Mouse (Mus musculus) liver, embryonic 14.5 days (tissue): ENCODE measurements around the gene Pecr. TPM values are rescaled to one million over a fixed set of nuclear protein-coding genes. Genes with fewer than 3 reads are reported as not detected.

Source experiments
- ATAC-seq: fragments of 200-750 bp; cut with Nextera tagmentation; 2 replicates; pipeline ENCODE4 v1.8.0; 2017; ENCODE audit warnings: moderate number of reproducible peaks, mild to moderate bottlenecking, moderate library complexity; ENCODE audit not compliant: insufficient read depth
- DNase-seq, 3 experiments: peaks; one replicate each; pipeline ENCODE4 v3.0.0-alpha.2; 2012 to 2013; ENCODE audit warnings: low read depth in 3 of 3, low spot score in 3 of 3
- H3K27ac ChIP-seq: fragments of 300-500 bp; sonication (generic); 2 replicates; pipeline ENCODE4 v1.5.1; 2014; ENCODE audit warnings: moderate library complexity, mild to moderate bottlenecking, control low read depth, inconsistent platforms
- H3K27me3 ChIP-seq: fragments of 300-500 bp; sonication (generic); 2 replicates; pipeline ENCODE4 v1.6.1; 2014; ENCODE audit warnings: mild to moderate bottlenecking, low read length, moderate library complexity; ENCODE audit not compliant: control insufficient read depth, insufficient read depth
- H3K36me3 ChIP-seq: fragments of 300-500 bp; sonication (generic); replicated peaks from 2 replicates; pipeline ENCODE4 v1.6.1; 2014; ENCODE audit warnings: low read depth; ENCODE audit not compliant: control insufficient read depth, insufficient read depth
- H3K4me1 ChIP-seq, 2 experiments: fragments of 200-500 bp in 1 of 2; fragments of 300-500 bp in 1 of 2; sonication (generic) in 1 of 2; replicated peaks; 2 replicates each; pipeline ENCODE4 v1.6.1; 2012 to 2014; ENCODE audit warnings: antibody characterized with exemption in 1 of 2, inconsistent platforms in 1 of 2, low read length in 1 of 2; ENCODE audit not compliant: control insufficient read depth in 2 of 2, insufficient read depth in 2 of 2
- H3K4me2 ChIP-seq: fragments of 300-500 bp; sonication (generic); 2 replicates; pipeline ENCODE4 v1.6.1; 2014; ENCODE audit warnings: low read depth, mild to moderate bottlenecking, control low read depth, moderate library complexity
- H3K4me3 ChIP-seq, 2 experiments: fragments of 200-500 bp in 1 of 2; fragments of 300-500 bp in 1 of 2; sonication (generic) in 1 of 2; 2 replicates each; pipeline ENCODE4 v1.5.1; 2012 to 2014; ENCODE audit warnings: low read depth in 2 of 2, low read length in 2 of 2, mild to moderate bottlenecking in 2 of 2, control low read depth in 1 of 2, inconsistent platforms in 1 of 2, moderate library complexity in 1 of 2; ENCODE audit not compliant: insufficient read depth in 1 of 2
- H3K9ac ChIP-seq: fragments of 300-500 bp; sonication (generic); replicated peaks from 2 replicates; pipeline ENCODE4 v1.6.1; 2014; ENCODE audit warnings: mild to moderate bottlenecking, control low read depth, moderate library complexity
- H3K9me3 ChIP-seq: fragments of 300-500 bp; sonication (generic); 2 replicates; pipeline ENCODE4 v1.6.1; 2016; ENCODE audit warnings: low read length, mixed read lengths; ENCODE audit not compliant: control insufficient read depth
- CTCF ChIP-seq: IDR thresholded peaks from 2 replicates; pipeline ENCODE4 v1.5.1; 2016; ENCODE audit warnings: antibody characterized with exemption, low read depth, control low read depth
- EP300 ChIP-seq: IDR thresholded peaks from 2 replicates; pipeline ENCODE4 v1.6.1; 2016; ENCODE audit warnings: antibody characterized with exemption, low read depth
- WGBS: fragments of 180-500 bp; shearing (Covaris S2); extraction: QIAGEN DNeasy Blood & Tissue Kit; methylation state at CpG from one replicate; pipeline ENCODE4 v1.1.7; 2014; ENCODE audit not compliant: insufficient replicate concordance; 5-methylcytosine and 5-hydroxymethylcytosine counted together
- polyA plus RNA-seq, 2 experiments: library from polyadenylated mRNA; depleted of rRNA in 1 of 2; stranded (reverse) in 1 of 2; unstranded in 1 of 2; fragments of >200 nt; fragmentation: Nextera tagmentation in 1 of 2; extraction: Ambion mirVana in 1 of 2; gene quantifications; 2 replicates each; pipeline versions ENCODE4 v1.2.1 to v1.2.3; 2012 to 2014

The Pecr gene
- polyA plus RNA-seq, 2 experiments, result 23.1 to 40.2 TPM

DNA sequence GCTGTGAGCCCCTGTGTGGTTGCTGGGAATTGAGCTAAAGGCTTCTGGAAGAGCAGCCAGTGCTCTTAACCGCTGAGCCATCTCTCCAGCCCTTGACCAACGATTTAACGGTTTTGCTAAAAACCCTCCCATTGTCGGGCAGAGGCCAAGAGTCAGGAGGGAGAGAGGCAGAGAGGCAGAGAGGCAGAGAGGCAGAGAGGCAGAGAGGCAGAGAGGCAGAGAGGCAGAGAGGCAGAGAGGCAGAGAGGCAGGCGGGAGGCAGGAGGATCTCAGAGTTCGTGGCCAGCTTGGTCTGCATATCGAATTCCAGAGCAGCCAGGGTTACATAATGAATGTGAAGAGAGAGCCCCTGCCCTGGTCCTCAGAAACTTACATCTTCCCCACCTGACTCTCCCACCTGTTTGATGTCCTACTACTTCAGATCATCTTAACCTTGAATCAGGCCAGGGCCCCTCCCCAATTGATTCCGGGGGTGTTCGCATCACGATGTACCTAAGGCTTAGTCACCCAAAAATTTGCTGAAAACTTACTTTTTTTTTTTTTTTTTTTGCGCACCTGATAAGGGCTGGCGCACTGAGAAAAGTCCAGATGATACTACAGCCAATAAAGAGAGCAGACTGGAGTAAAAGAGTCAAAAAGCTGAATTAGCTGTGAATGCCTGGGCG, 58.9 kb downstream of the Pecr start:
- no peaks in the 10 kb centered on the region for H3K9me3 ChIP-seq
- no peak for ATAC-seq
- no peak overlapping the region for H3K9ac ChIP-seq
- TF ChIP-seq CTCF, result no peak
- TF ChIP-seq EP300, result no peak
- H3K27me3 ChIP-seq, result peaks cover 6% of the 10 kb centered on the region
- H3K36me3 ChIP-seq, result no peaks in the 10 kb centered on the region
- no peak for DNase-seq
- 10% methylated on average over 13 of the region's 13 CpGs for WGBS
- H3K4me2 ChIP-seq, result peak overlapping the region; percentile 50
- no peak overlapping the region for H3K27ac ChIP-seq
- H3K4me3 ChIP-seq, result peak overlapping the region in 1 of 2 experiments; percentile 24; a peak in 2 of 4 replicates
- peaks cover 0 to 3% of the 10 kb centered on the region in 2 experiments; a peak in 2 of 4 replicates for H3K4me1 ChIP-seq

DNA sequence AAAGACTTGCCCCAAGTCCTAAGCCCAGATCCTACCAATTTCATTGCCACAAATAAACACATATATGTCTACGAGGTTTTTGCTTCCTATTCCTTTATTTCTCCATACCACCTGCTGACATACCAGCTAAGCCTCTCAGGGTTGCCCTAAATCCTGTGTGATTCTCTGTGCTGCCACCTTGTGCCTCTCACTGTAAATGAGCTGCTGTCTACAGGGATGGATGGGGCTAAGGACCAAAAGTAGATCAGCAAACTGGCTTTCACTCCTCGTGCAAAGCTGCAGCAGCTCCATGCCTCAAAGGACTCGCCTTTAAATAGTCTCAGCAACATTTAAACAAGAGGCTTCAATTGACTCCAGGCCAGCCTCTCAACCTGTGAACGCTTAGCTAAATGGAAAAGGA, 64.1 kb downstream of the Pecr start:
- H3K4me1 ChIP-seq, result peaks cover 0 to 4% of the 10 kb centered on the region in 2 experiments; a peak in 1 of 4 replicates
- DNase-seq (no peak), ATAC-seq (no peak)
- H3K9me3 ChIP-seq, result no peaks in the 10 kb centered on the region
- no peak overlapping the region for H3K4me3 ChIP-seq
- H3K36me3 ChIP-seq, result no peaks in the 10 kb centered on the region
- no peak overlapping the region for H3K9ac ChIP-seq
- H3K27ac ChIP-seq, result no peak overlapping the region
- 24% methylated on average over 4 of the region's 4 CpGs for WGBS
- TF ChIP-seq EP300 (no peak), CTCF (peak; percentile 36; the same call in 1 of the 2 replicates)
- no peak overlapping the region for H3K4me2 ChIP-seq
- peaks cover 6% of the 10 kb centered on the region for H3K27me3 ChIP-seq

DNA sequence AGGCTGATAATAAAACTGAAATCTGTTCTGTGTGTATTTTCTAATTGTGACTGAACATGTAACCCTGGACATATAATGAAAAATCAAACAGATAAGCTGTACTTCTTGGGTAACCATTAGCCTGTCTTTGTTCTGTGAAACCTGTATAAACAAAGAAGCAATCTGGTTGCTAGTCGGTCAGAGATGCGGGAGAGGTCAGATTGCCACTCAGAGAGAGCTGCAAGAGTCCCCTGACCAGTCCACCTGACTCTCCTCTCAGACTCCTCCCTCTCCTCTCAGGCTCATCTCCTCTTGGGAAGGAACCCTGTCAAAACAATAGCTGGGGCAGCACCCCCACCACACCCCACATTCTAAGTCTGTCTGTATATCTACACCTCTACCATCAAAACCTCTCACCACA, 65.0 kb downstream of the Pecr start:
- peaks cover 0 to 8% of the 10 kb centered on the region in 2 experiments; a peak in 1 of 4 replicates for H3K4me1 ChIP-seq
- DNase-seq (no peak), ATAC-seq (0 out of 2 replicates have a peak, but pooled peaks have one; percentile 21)
- no peak overlapping the region for H3K27ac ChIP-seq
- WGBS, result 46% methylated on average over 2 of the region's 2 CpGs
- no peak overlapping the region for H3K9ac ChIP-seq
- TF ChIP-seq CTCF, result no peak
- TF ChIP-seq EP300, result no peak
- H3K4me2 ChIP-seq, result no peak overlapping the region
- no peaks in the 10 kb centered on the region for H3K36me3 ChIP-seq
- peaks cover 4% of the 10 kb centered on the region for H3K27me3 ChIP-seq
- H3K9me3 ChIP-seq, result no peaks in the 10 kb centered on the region
- no peak overlapping the region for H3K4me3 ChIP-seq

DNA sequence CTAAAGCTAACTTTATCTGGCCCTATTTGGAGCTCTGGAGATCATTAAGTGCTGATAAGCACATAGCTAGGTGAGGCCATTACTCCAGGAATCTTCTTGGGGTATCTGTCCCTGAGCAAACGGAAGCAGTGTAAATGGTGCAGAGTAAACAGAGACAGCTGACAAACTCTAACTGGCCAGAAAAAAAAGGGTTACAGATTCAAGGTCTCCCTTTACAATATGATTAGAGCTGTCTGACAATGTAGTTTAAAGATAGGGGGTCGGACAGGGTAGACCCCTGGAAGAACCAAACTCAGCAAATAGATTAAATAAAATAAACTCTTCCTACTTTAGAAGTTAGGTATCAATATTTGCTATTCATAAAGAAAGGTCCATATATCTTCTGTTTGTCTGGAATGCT, 65.5 kb downstream of the Pecr start:
- ATAC-seq, result no peak

DNA sequence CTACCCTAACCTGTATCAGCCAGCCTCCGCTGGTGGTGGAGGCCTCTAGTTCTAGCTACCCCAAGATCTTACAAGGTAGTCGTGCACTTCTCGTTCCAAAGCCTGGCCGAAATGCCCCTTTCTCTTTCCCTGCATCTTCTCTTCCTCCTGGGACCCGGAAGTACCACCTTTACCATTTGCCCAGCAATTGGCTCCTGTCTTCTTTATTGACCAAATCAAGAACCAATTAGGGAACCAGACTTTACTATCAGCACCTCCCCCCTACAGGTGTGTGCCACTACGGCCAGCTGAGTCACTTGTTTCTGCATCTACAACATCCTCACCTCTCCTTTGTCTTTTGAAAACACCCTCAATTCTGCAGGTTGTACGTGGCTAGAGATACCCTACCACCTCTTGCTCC, 67.4 kb downstream of the Pecr start:
- Histone ChIP-seq H3K4me3 (no peak overlapping the region), H3K4me1 (peaks cover 0 to 8% of the 10 kb centered on the region in 2 experiments; a peak in 1 of 4 replicates), H3K4me2 (no peak overlapping the region), H3K9me3 (no peaks in the 10 kb centered on the region), H3K27me3 (peaks cover 13% of the 10 kb centered on the region), H3K36me3 (no peaks in the 10 kb centered on the region), H3K9ac (no peak overlapping the region), H3K27ac (no peak overlapping the region)
- no peak for ATAC-seq
- TF ChIP-seq EP300 (no peak), CTCF (no peak)
- WGBS, result 76% methylated on average over 7 of the region's 7 CpGs
- DNase-seq, result no peak

More for the DNA sequence above, 65.5 kb downstream of the Pecr start:
- Histone ChIP-seq H3K36me3 (no peaks in the 10 kb centered on the region), H3K4me1 (peaks cover 0 to 8% of the 10 kb centered on the region in 2 experiments; a peak in 1 of 4 replicates), H3K9ac (no peak overlapping the region), H3K4me3 (no peak overlapping the region), H3K27ac (no peak overlapping the region), H3K27me3 (peaks cover 4% of the 10 kb centered on the region), H3K9me3 (no peaks in the 10 kb centered on the region), H3K4me2 (no peak overlapping the region)
- DNase-seq, result no peak
- 54% methylated on average over 2 of the region's 2 CpGs for WGBS
- no peak for TF ChIP-seq CTCF
- TF ChIP-seq EP300, result no peak
